Mouse (Mus musculus): Measurements from ENCODE around the gene Ddx54. TPM values are rescaled to one million over a fixed set of nuclear protein-coding genes. Genes with fewer than 3 reads are reported as not detected.

Gene Ddx54
- polyA plus RNA-seq, 1 experiment = 20.4 TPM

- H3K4me1 ChIP-seq (ENCODE audit: control insufficient read depth, insufficient read depth, low read length) = peaks cover 5% of the 10 kb centered on the region
- no peak overlapping the region for H3K27ac ChIP-seq (ENCODE audit: insufficient read depth, low read depth, low read length)
- no peak overlapping the region for H3K4me3 ChIP-seq (ENCODE audit: insufficient read depth, low read length)
- TF ChIP-seq CTCF (IDR thresholded peaks at IDR 0.05; ENCODE audit: low read depth, low read length) = no peak; the same call in 1 of the 2 replicates
Measured at GRCm38 (mm10) chr5:120592141-120592540, 20.4 kb upstream of the Ddx54 start.

GRCm38 (mm10) chr5:120594485-120594884 is 18.1 kb upstream of the Ddx54 start:
- no peak overlapping the region for H3K27ac ChIP-seq (ENCODE audit: insufficient read depth, low read depth, low read length)
- no peaks in the 10 kb centered on the region for H3K4me1 ChIP-seq (ENCODE audit: control insufficient read depth, insufficient read depth, low read length)
- TF ChIP-seq POLR2A (IDR thresholded peaks at IDR 0.05; ENCODE audit: borderline replicate concordance, low read depth, low read length) (no peak), CTCF (IDR thresholded peaks at IDR 0.05; ENCODE audit: low read depth, low read length) (no peak)
- no peak overlapping the region for H3K4me3 ChIP-seq (ENCODE audit: insufficient read depth, low read length)

- Histone ChIP-seq H3K4me1 (ENCODE audit: control insufficient read depth, insufficient read depth, low read length) (no peaks in the 10 kb centered on the region), H3K27ac (ENCODE audit: insufficient read depth, low read depth, low read length) (no peak overlapping the region), H3K4me3 (ENCODE audit: insufficient read depth, low read length) (no peak overlapping the region)
- no peak for TF ChIP-seq CTCF (IDR thresholded peaks at IDR 0.05; ENCODE audit: low read depth, low read length)
- TF ChIP-seq POLR2A (IDR thresholded peaks at IDR 0.05; ENCODE audit: borderline replicate concordance, low read depth, low read length) = no peak
Measured at GRCm38 (mm10) chr5:120599625-120600024, 12.9 kb upstream of the Ddx54 start.

- TF ChIP-seq POLR2A (IDR thresholded peaks at IDR 0.05; ENCODE audit: borderline replicate concordance, low read depth, low read length) (no peak), CTCF (IDR thresholded peaks at IDR 0.05; ENCODE audit: low read depth, low read length) (peak; percentile 63)
- Histone ChIP-seq H3K4me3 (ENCODE audit: insufficient read depth, low read length) (no peak overlapping the region), H3K27ac (ENCODE audit: insufficient read depth, low read depth, low read length) (no peak overlapping the region), H3K4me1 (ENCODE audit: control insufficient read depth, insufficient read depth, low read length) (0 out of 2 replicates have a peak, but pooled peaks cover 3% of the 10 kb centered on the region)
Measured at GRCm38 (mm10) chr5:120600946-120601668, 11.4 kb upstream of the Ddx54 start.

- Histone ChIP-seq H3K4me3 (ENCODE audit: insufficient read depth, low read length) (no peak overlapping the region), H3K4me1 (ENCODE audit: control insufficient read depth, insufficient read depth, low read length) (0 out of 2 replicates have a peak, but pooled peaks cover 3% of the 10 kb centered on the region), H3K27ac (ENCODE audit: insufficient read depth, low read depth, low read length) (no peak overlapping the region)
- TF ChIP-seq CTCF (IDR thresholded peaks at IDR 0.05; ENCODE audit: low read depth, low read length) (no peak), POLR2A (IDR thresholded peaks at IDR 0.05; ENCODE audit: borderline replicate concordance, low read depth, low read length) (no peak)
Measured at GRCm38 (mm10) chr5:120602210-120602609, 10.3 kb upstream of the Ddx54 start.

- Histone ChIP-seq H3K4me1 (ENCODE audit: control insufficient read depth, insufficient read depth, low read length) (0 out of 2 replicates have a peak, but pooled peaks cover 3% of the 10 kb centered on the region), H3K4me3 (ENCODE audit: insufficient read depth, low read length) (no peak overlapping the region), H3K27ac (ENCODE audit: insufficient read depth, low read depth, low read length) (no peak overlapping the region)
- no peak for TF ChIP-seq CTCF (IDR thresholded peaks at IDR 0.05; ENCODE audit: low read depth, low read length)
- no peak for TF ChIP-seq POLR2A (IDR thresholded peaks at IDR 0.05; ENCODE audit: borderline replicate concordance, low read depth, low read length)
Measured at GRCm38 (mm10) chr5:120603515-120603914, 9.0 kb upstream of the Ddx54 start.

- H3K4me3 ChIP-seq (ENCODE audit: insufficient read depth, low read length) = peak overlapping the region; percentile 42; the same call in 1 of the 2 replicates
- no peak overlapping the region; the same call in 1 of the 2 replicates for H3K27ac ChIP-seq (ENCODE audit: insufficient read depth, low read depth, low read length)
- peaks cover 3% of the 10 kb centered on the region for H3K4me1 ChIP-seq (ENCODE audit: control insufficient read depth, insufficient read depth, low read length)
- TF ChIP-seq CTCF (IDR thresholded peaks at IDR 0.05; ENCODE audit: low read depth, low read length) (peak; percentile 78), POLR2A (IDR thresholded peaks at IDR 0.05; ENCODE audit: borderline replicate concordance, low read depth, low read length) (no peak)
Measured at GRCm38 (mm10) chr5:120604839-120605238, 7.7 kb upstream of the Ddx54 start.

GRCm38 (mm10) chr5:120605241-120605661 is 7.3 kb upstream of the Ddx54 start:
- Histone ChIP-seq H3K27ac (ENCODE audit: insufficient read depth, low read depth, low read length) (no peak overlapping the region; the same call in 1 of the 2 replicates), H3K4me3 (ENCODE audit: insufficient read depth, low read length) (peak overlapping the region; percentile 42), H3K4me1 (ENCODE audit: control insufficient read depth, insufficient read depth, low read length) (peaks cover 8% of the 10 kb centered on the region)
- TF ChIP-seq POLR2A (IDR thresholded peaks at IDR 0.05; ENCODE audit: borderline replicate concordance, low read depth, low read length) = 0 out of 2 replicates have a peak, but pooled peaks have one; percentile 9
- TF ChIP-seq CTCF (IDR thresholded peaks at IDR 0.05; ENCODE audit: low read depth, low read length) = no peak; the same call in 1 of the 2 replicates

GRCm38 (mm10) chr5:120605688-120606087 is 6.9 kb upstream of the Ddx54 start:
- H3K4me1 ChIP-seq (ENCODE audit: control insufficient read depth, insufficient read depth, low read length) = peaks cover 8% of the 10 kb centered on the region
- H3K4me3 ChIP-seq (ENCODE audit: insufficient read depth, low read length) = no peak overlapping the region
- TF ChIP-seq CTCF (IDR thresholded peaks at IDR 0.05; ENCODE audit: low read depth, low read length) (peak; percentile 73), POLR2A (IDR thresholded peaks at IDR 0.05; ENCODE audit: borderline replicate concordance, low read depth, low read length) (no peak)
- H3K27ac ChIP-seq (ENCODE audit: insufficient read depth, low read depth, low read length) = no peak overlapping the region

- Histone ChIP-seq H3K4me1 (ENCODE audit: control insufficient read depth, insufficient read depth, low read length) (peaks cover 15% of the 10 kb centered on the region), H3K4me3 (ENCODE audit: insufficient read depth, low read length) (no peak overlapping the region), H3K27ac (ENCODE audit: insufficient read depth, low read depth, low read length) (no peak overlapping the region)
- no peak for TF ChIP-seq CTCF (IDR thresholded peaks at IDR 0.05; ENCODE audit: low read depth, low read length)
- TF ChIP-seq POLR2A (IDR thresholded peaks at IDR 0.05; ENCODE audit: borderline replicate concordance, low read depth, low read length) = no peak
Measured at GRCm38 (mm10) chr5:120606590-120607200, 5.8 kb upstream of the Ddx54 start.
